Mouse (Mus musculus) mammary gland, adult 2 months (tissue): Measurements from ENCODE around the gene Alkbh5. TPM values are rescaled to one million over a fixed set of nuclear protein-coding genes. Genes with fewer than 3 reads are reported as not detected.

Experiments
- polyA plus RNA-seq: library from polyadenylated mRNA; depleted of rRNA; stranded (reverse); fragments of >200 nt; gene quantifications from 2 replicates; pipeline ENCODE4 v1.2.3, GENCODE M21; 2012; ENCODE audit warnings: low replicate concordance; rRNA removed

The Alkbh5 gene
- polyA plus RNA-seq, result 30.1 and 33.6 TPM in 2 replicates

GRCm38 (mm10) chr11:60536180-60536858, at the start of gene Alkbh5:
Gene Alkbh5, plus strand, starts transcription at chr11:60536381.

Other genes with a start within 250 kb of the Alkbh5 start
- gene Tom1l2, start 183.5 kb upstream of the Alkbh5 start, polyA plus RNA-seq, result 84.4 and 85.5 TPM in 2 replicates
- gene Drc3, start 183.1 kb upstream of the Alkbh5 start, polyA plus RNA-seq, result 0.29 and 2.2 TPM in 2 replicates
- 31.2 and 42.4 TPM in 2 replicates for gene Gid4, start 119.2 kb upstream of the Alkbh5 start, polyA plus RNA-seq
- gene Atpaf2, start 117.9 kb upstream of the Alkbh5 start, polyA plus RNA-seq, result 51.7 and 66.1 TPM in 2 replicates
- 38.9 and 50.1 TPM in 2 replicates for gene Drg2, start 81.8 kb upstream of the Alkbh5 start, polyA plus RNA-seq
- 0.17 and 0.19 TPM in 2 replicates for gene Myo15, start 67.0 kb upstream of the Alkbh5 start, polyA plus RNA-seq
- 65.4 and 75.2 TPM in 2 replicates for gene Llgl1, start 163.3 kb downstream of the Alkbh5 start, polyA plus RNA-seq
- gene Flii, start 190.9 kb downstream of the Alkbh5 start, polyA plus RNA-seq, result 190 and 281 TPM in 2 replicates
- gene Mief2, start 192.0 kb downstream of the Alkbh5 start, polyA plus RNA-seq, result 27.3 and 38.2 TPM in 2 replicates
- 7.6 and 7.7 TPM in 2 replicates for gene Top3a, start 241.0 kb downstream of the Alkbh5 start, polyA plus RNA-seq
- gene Smcr8, start 241.1 kb downstream of the Alkbh5 start, polyA plus RNA-seq, result 11.6 and 19.0 TPM in 2 replicates